Mouse (Mus musculus) ES-E14 (cell line): ENCODE data around the gene Plekhg1. TPM values are rescaled to one million over a fixed set of nuclear protein-coding genes. Genes with fewer than 3 reads are reported as not detected.

Experiments
- DNase-seq: peaks from one replicate; pipeline ENCODE4 v3.0.0-alpha.2; 2013; ENCODE audit warnings: low read depth, low spot score
- H3K27ac ChIP-seq: 2 replicates; pipeline ENCODE4 v1.5.1; 2012; ENCODE audit warnings: low read depth, mild to moderate bottlenecking, low read length, moderate library complexity, mixed read lengths; ENCODE audit not compliant: poor library complexity, insufficient read depth, severe bottlenecking
- H3K36me3 ChIP-seq: 2 replicates; pipeline ENCODE4 v1.6.1; 2012; ENCODE audit warnings: mild to moderate bottlenecking, low read length, moderate library complexity, mixed read lengths; ENCODE audit not compliant: control insufficient read depth, poor library complexity, insufficient read depth, severe bottlenecking
- H3K4me1 ChIP-seq, 2 experiments: fragments of 150-350 bp in 1 of 2; sonication (generic) in 1 of 2; 2 replicates each; pipeline ENCODE4 v1.6.1; 2012; ENCODE audit warnings: low read length in 2 of 2, mild to moderate bottlenecking in 1 of 2, mixed read lengths in 1 of 2; ENCODE audit not compliant: control insufficient read depth in 2 of 2, insufficient read depth in 2 of 2, poor library complexity in 1 of 2
- H3K4me3 ChIP-seq, 2 experiments: fragments of 150-350 bp in 1 of 2; sonication (generic) in 1 of 2; 2 replicates each; pipeline ENCODE4 v1.5.1; 2012; ENCODE audit warnings: low read length in 2 of 2, low read depth in 1 of 2, mild to moderate bottlenecking in 1 of 2, mixed read lengths in 1 of 2; ENCODE audit not compliant: insufficient read depth in 1 of 2, poor library complexity in 1 of 2, severe bottlenecking in 1 of 2
- H3K9ac ChIP-seq: 2 replicates; pipeline ENCODE4 v1.6.1; 2012; ENCODE audit warnings: low read depth, mild to moderate bottlenecking, low read length, mixed read lengths; ENCODE audit not compliant: poor library complexity, insufficient read depth, severe bottlenecking
- H3K9me3 ChIP-seq: fragments of 150-350 bp; sonication (generic); 2 replicates; pipeline ENCODE4 v1.6.1; 2012; ENCODE audit warnings: low read depth, mild to moderate bottlenecking, low read length; ENCODE audit not compliant: control insufficient read depth, insufficient read depth
- CHD2 ChIP-seq: IDR thresholded peaks from 2 replicates; pipeline ENCODE4 v1.6.1; 2014; ENCODE audit warnings: mild to moderate bottlenecking, low read depth, low read length, inconsistent platforms
- HCFC1 ChIP-seq: IDR thresholded peaks from 2 replicates; pipeline ENCODE4 v1.6.1; 2012; ENCODE audit warnings: low read length, inconsistent platforms, borderline replicate concordance; ENCODE audit not compliant: insufficient read depth
- MAFK ChIP-seq: IDR thresholded peaks from 2 replicates; pipeline ENCODE4 v1.6.1; 2014; ENCODE audit warnings: mild to moderate bottlenecking, low read depth, low read length, inconsistent platforms; ENCODE audit not compliant: insufficient read depth
- ZC3H11A ChIP-seq: IDR thresholded peaks from 2 replicates; pipeline ENCODE4 v1.6.1; 2012; ENCODE audit warnings: low read depth, mild to moderate bottlenecking, inconsistent platforms, low read length, borderline replicate concordance
- ZNF384 ChIP-seq: IDR thresholded peaks from 2 replicates; pipeline ENCODE4 v1.6.1; 2012; ENCODE audit warnings: low read depth, low read length, inconsistent platforms
- in situ Hi-C, 2 experiments: fragments of 600-800 bp; cut with MboI; formaldehyde crosslinking; loops; one replicate each; pipeline ENCODE4 v1.15.1; 2025; ENCODE audit warnings: low sequenced_read_pairs in 2 of 2, inconsistent platforms in 1 of 2; ENCODE audit not compliant: unreplicated experiment in 2 of 2
- total RNA-seq: library from RNA; depleted of rRNA; stranded (reverse); fragments of 300-350 nt; gene quantifications from 2 replicates; pipeline ENCODE4 v1.2.3, GENCODE M21; 2012; rRNA removed

Gene Plekhg1
- total RNA-seq, 1 experiment = 8.8 TPM

GRCm38 (mm10) chr10:3997851-3998426 lies 257.8 kb downstream of the Plekhg1 start:
- in situ Hi-C loops = no loop called here
- H3K4me3 ChIP-seq = no peak overlapping the region
- H3K9ac ChIP-seq = no peak overlapping the region
- no peaks in the 10 kb centered on the region for H3K4me1 ChIP-seq
- no peak for TF ChIP-seq HCFC1
- H3K9me3 ChIP-seq = no peaks in the 10 kb centered on the region
- no peak for DNase-seq
- H3K27ac ChIP-seq = no peak overlapping the region
- H3K36me3 ChIP-seq = peaks cover 31% of the 10 kb centered on the region

DNA sequence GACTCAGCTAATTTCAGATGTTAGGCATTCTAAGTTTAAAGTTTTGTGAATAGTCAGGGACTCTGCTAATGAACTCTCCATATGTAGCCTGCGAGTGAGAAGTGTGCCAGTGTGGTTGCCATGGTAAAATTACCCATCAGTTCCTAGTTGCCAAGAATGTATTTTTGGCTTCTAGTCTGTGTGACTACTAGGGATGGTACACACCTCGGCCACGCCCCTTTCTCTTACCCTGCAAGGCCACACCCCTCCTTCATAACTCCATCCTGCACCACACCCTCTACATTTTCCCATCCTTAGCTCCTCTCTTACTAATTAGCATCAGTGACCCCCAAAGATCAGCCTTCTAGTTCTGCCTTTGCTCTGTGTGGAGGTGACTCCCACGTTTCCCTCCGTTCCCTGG lies 262.5 kb downstream of the Plekhg1 start:
- DNase-seq = no peak
- Histone ChIP-seq H3K9ac (no peak overlapping the region), H3K36me3 (peaks cover 25% of the 10 kb centered on the region), H3K27ac (no peak overlapping the region), H3K4me3 (no peak overlapping the region), H3K9me3 (no peaks in the 10 kb centered on the region), H3K4me1 (no peaks in the 10 kb centered on the region)
- TF ChIP-seq ZC3H11A = no peak
- TF ChIP-seq CHD2 = no peak
- TF ChIP-seq MAFK = no peak
- TF ChIP-seq HCFC1 = no peak
- TF ChIP-seq ZNF384 = no peak
- in situ Hi-C loops = no loop called here

DNA sequence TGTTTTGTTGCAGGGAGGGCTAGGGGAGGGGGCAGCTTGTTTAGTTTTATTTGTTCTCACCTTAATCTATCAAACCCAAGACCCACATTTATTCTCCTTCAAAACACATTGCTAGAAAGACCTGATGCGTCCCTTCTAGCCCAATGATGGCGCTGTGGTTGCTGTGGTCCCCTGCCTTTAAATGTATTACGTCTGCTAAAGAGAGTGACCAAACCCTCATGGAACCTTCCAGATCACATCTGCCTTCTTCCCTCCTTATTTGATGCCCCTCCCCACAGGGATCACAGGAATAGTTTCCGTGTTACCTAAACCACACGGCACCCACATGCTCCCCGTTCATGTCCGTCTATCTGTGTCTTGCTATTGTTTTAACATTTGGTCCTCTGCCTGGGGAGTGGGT lies 265.0 kb downstream of the Plekhg1 start:
- no peaks in the 10 kb centered on the region for H3K4me1 ChIP-seq
- H3K27ac ChIP-seq = no peak overlapping the region
- H3K4me3 ChIP-seq = no peak overlapping the region
- DNase-seq = no peak
- in situ Hi-C loops = no loop called here
- peaks cover 19% of the 10 kb centered on the region for H3K36me3 ChIP-seq
- no peak overlapping the region for H3K9ac ChIP-seq
- H3K9me3 ChIP-seq = no peaks in the 10 kb centered on the region
- TF ChIP-seq HCFC1 = no peak
- TF ChIP-seq MAFK = no peak
- no peak for TF ChIP-seq ZC3H11A
- no peak for TF ChIP-seq ZNF384
- no peak for TF ChIP-seq CHD2

GRCm38 (mm10) chr10:4006296-4007015 lies 266.3 kb downstream of the Plekhg1 start:
- no peak for TF ChIP-seq ZC3H11A
- no peak for TF ChIP-seq ZNF384
- no peak for TF ChIP-seq MAFK
- TF ChIP-seq HCFC1 = no peak
- TF ChIP-seq CHD2 = no peak
- Histone ChIP-seq H3K9ac (no peak overlapping the region), H3K27ac (no peak overlapping the region), H3K4me3 (no peak overlapping the region), H3K4me1 (no peaks in the 10 kb centered on the region), H3K9me3 (no peaks in the 10 kb centered on the region), H3K36me3 (peaks cover 20% of the 10 kb centered on the region)
- in situ Hi-C loops = no loop called here
- no peak for DNase-seq

Other genes starting within 250 kb of the Plekhg1 start
- 0.16 TPM in 1 of 2 replicates, not detected in the other for gene Iyd, start 200.1 kb upstream of the Plekhg1 start, total RNA-seq
- gene Mthfd1l, start 232.8 kb downstream of the Plekhg1 start, total RNA-seq = 48.5 and 67.0 TPM in 2 replicates